Comparison of ENCODE assay signal across 24 mouse cellular contexts in the genomic region with DNA sequence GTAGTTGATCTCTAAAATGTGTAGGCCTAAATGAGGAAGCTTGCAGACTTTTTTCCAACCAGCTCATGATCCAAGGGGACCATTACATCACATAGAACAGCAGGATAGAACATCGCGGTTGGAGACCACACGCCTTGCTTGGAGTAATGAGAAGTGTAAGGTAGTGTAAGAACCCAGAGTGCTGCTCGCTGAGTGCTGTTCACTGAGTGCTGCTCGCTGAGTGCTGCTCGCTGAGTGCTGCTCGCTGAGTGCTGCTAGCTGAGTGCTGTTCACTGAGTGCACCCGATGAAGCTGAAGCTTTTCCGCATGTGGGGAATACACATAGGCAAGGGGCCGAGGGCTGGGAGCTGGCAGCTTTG. TPM values are rescaled to one million over a fixed set of nuclear protein-coding genes. Genes with fewer than 3 reads are reported as not detected.
DNase-seq lines count a peak whose midpoint lies in the region; ATAC-seq and TF ChIP-seq lines count a peak whose summit lies in the region.
"Had no signal": no experiment of that assay in that cellular context is flagged by ENCODE, and none has a peak within 500 bp of the region (broad histone marks: within the 10 kb centered on the region; RNA-seq: fewer than 3 reads in every experiment).

No protein-coding gene starts in this region.

- H3K4me1 ChIP-seq in forebrain, embryonic 11.5 days (replicated peaks; ENCODE audit: control insufficient read depth, insufficient read depth, low read length): no peaks in the 10 kb centered on the region
- H3K4me1 ChIP-seq in forebrain, embryonic 10.5 days: no peaks in the 10 kb centered on the region
- H3K4me1 ChIP-seq in neural tube, embryonic 13.5 days (replicated peaks): peaks cover 21% of the 10 kb centered on the region
- H3K4me1 ChIP-seq in kidney, embryonic 14.5 days (ENCODE audit: control insufficient read depth, insufficient read depth, low read length): no peaks in the 10 kb centered on the region
- H3K4me1 ChIP-seq: heart, embryonic 12.5 days; intestine, embryonic 15.5 days; liver, embryonic 15.5 days had no signal

- ATAC-seq in forebrain, embryonic 11.5 days (replicated peaks; ENCODE audit: low FRiP score): no peak
- ATAC-seq in neural tube, embryonic 13.5 days (ENCODE audit: low read depth): peak; percentile 72; the same call in 1 of the 2 replicates
- no peak for ATAC-seq in kidney, embryonic 14.5 days (ENCODE audit: low FRiP score, low TSS enrichment)
- ATAC-seq: intestine, embryonic 15.5 days had no signal

- WGBS in forebrain, embryonic 11.5 days: 97% methylated on average over 10 of the region's 10 CpGs
- 94% methylated on average over 10 of the region's 10 CpGs for WGBS in forebrain, embryonic 10.5 days
- 91% methylated on average over 10 of the region's 10 CpGs for WGBS in neural tube, embryonic 13.5 days
- 93% methylated on average over 10 of the region's 10 CpGs for WGBS in kidney, embryonic 14.5 days

- peak; percentile 48 for DNase-seq in forebrain, embryonic 11.5 days (ENCODE audit: low spot score)
- DNase-seq in forebrain, embryonic 10.5 days (ENCODE audit: extremely low spot score, low spot score): no peak
- no peak for DNase-seq in layer of hippocampus, adult 2 months (ENCODE audit: low spot score in 2 of 2)
- no peak for DNase-seq in layer of hippocampus, postnatal 10 days (ENCODE audit: low spot score in 2 of 2)
- DNase-seq in neural tube, embryonic 10.5 days (ENCODE audit: extremely low spot score, low spot score): no peak
- DNase-seq in urinary bladder, postnatal 10 days (ENCODE audit: low spot score): no peak
- DNase-seq: adrenal gland, postnatal 10 days; cerebellum, adult 2 months; cerebellum, postnatal 36 days; gastrocnemius, postnatal 25 days; heart, adult 18-20 months; heart, postnatal 10 days; kidney, adult 8-10 months; kidney, postnatal 14 days; liver; thymus, adult 2 months had no signal

- no peaks in the 10 kb centered on the region for H3K27me3 ChIP-seq in forebrain, embryonic 11.5 days (ENCODE audit: control insufficient read depth, insufficient read depth, low read length)
- no peaks in the 10 kb centered on the region for H3K27me3 ChIP-seq in forebrain, embryonic 10.5 days (ENCODE audit: poor library complexity, severe bottlenecking)
- H3K27me3 ChIP-seq in neural tube, embryonic 13.5 days: no peaks in the 10 kb centered on the region
- H3K27me3 ChIP-seq in kidney, embryonic 14.5 days (ENCODE audit: control insufficient read depth, insufficient read depth, low read length): no peaks in the 10 kb centered on the region
- H3K27me3 ChIP-seq: heart, embryonic 12.5 days; hindbrain, embryonic 15.5 days; intestine, embryonic 15.5 days; liver, embryonic 15.5 days had no signal

- H3K9me3 ChIP-seq in forebrain, embryonic 11.5 days (ENCODE audit: control insufficient read depth, low read length): no peaks in the 10 kb centered on the region
- no peaks in the 10 kb centered on the region for H3K9me3 ChIP-seq in forebrain, embryonic 10.5 days
- H3K9me3 ChIP-seq in neural tube, embryonic 13.5 days: no peaks in the 10 kb centered on the region
- no peaks in the 10 kb centered on the region for H3K9me3 ChIP-seq in kidney, embryonic 14.5 days (ENCODE audit: control insufficient read depth, low read length)
- H3K9me3 ChIP-seq: heart, embryonic 12.5 days; hindbrain, embryonic 15.5 days; intestine, embryonic 15.5 days; liver, embryonic 15.5 days had no signal

- no peak for TF ChIP-seq CTCF in layer of hippocampus, adult 2 months (conservative IDR thresholded peaks at IDR 0.05)

- no peaks in the 10 kb centered on the region for H3K36me3 ChIP-seq in forebrain, embryonic 11.5 days (ENCODE audit: control insufficient read depth, insufficient read depth, low read length)
- H3K36me3 ChIP-seq in forebrain, embryonic 10.5 days (replicated peaks): peaks cover 22% of the 10 kb centered on the region
- H3K36me3 ChIP-seq in neural tube, embryonic 13.5 days: no peaks in the 10 kb centered on the region
- H3K36me3 ChIP-seq in kidney, embryonic 14.5 days (ENCODE audit: control insufficient read depth, insufficient read depth, low read length): no peaks in the 10 kb centered on the region; the same call in 1 of the 2 replicates
- H3K36me3 ChIP-seq: hindbrain, embryonic 15.5 days; intestine, embryonic 15.5 days; liver, embryonic 15.5 days had no signal

- no peak overlapping the region for H3K4me2 ChIP-seq in forebrain, embryonic 11.5 days (ENCODE audit: low read depth, low read length, severe bottlenecking)
- H3K4me2 ChIP-seq in neural tube, embryonic 13.5 days: no peak overlapping the region
- H3K4me2 ChIP-seq in kidney, embryonic 14.5 days (replicated peaks; ENCODE audit: low read depth, low read length): no peak overlapping the region
- H3K4me2 ChIP-seq: heart, embryonic 12.5 days; hindbrain, embryonic 15.5 days; intestine, embryonic 15.5 days; liver, embryonic 15.5 days had no signal

- no peak overlapping the region for H3K27ac ChIP-seq in forebrain, embryonic 11.5 days (ENCODE audit: low read depth, low read length)
- no peak overlapping the region for H3K27ac ChIP-seq in forebrain, embryonic 10.5 days
- H3K27ac ChIP-seq in layer of hippocampus, adult 2 months: peak overlapping the region; percentile 55; the same call in 1 of the 2 replicates
- H3K27ac ChIP-seq in neural tube, embryonic 13.5 days (replicated peaks): peak overlapping the region; percentile 55
- H3K27ac ChIP-seq in kidney, embryonic 14.5 days (ENCODE audit: low read depth, low read length): no peak overlapping the region
- H3K27ac ChIP-seq: hindbrain, embryonic 15.5 days; intestine, embryonic 15.5 days; liver, embryonic 15.5 days; macrophage; stomach, postnatal 0 days had no signal

- H3K9ac ChIP-seq in forebrain, embryonic 11.5 days (ENCODE audit: low read length): no peak overlapping the region
- no peak overlapping the region for H3K9ac ChIP-seq in neural tube, embryonic 13.5 days
- no peak overlapping the region for H3K9ac ChIP-seq in kidney, embryonic 14.5 days (ENCODE audit: low read depth, low read length)
- H3K9ac ChIP-seq: heart, embryonic 12.5 days; hindbrain, embryonic 15.5 days; intestine, embryonic 15.5 days; liver, embryonic 15.5 days had no signal

- no peak overlapping the region for H3K4me3 ChIP-seq in forebrain, embryonic 11.5 days (ENCODE audit: low read depth, low read length)
- no peak overlapping the region for H3K4me3 ChIP-seq in forebrain, embryonic 10.5 days
- no peak overlapping the region for H3K4me3 ChIP-seq in layer of hippocampus, adult 2 months
- H3K4me3 ChIP-seq in neural tube, embryonic 13.5 days: no peak overlapping the region
- no peak overlapping the region for H3K4me3 ChIP-seq in kidney, embryonic 14.5 days (ENCODE audit: low read length)
- H3K4me3 ChIP-seq: heart, embryonic 12.5 days; hindbrain, embryonic 15.5 days; intestine, embryonic 15.5 days; liver, embryonic 15.5 days had no signal

RNA-seq across cellular contexts. Expression of a gene that starts 48.3 kb away (rescaled TPM):
- polyA plus RNA-seq in forebrain, embryonic 11.5 days (2014; fragmentation: Nextera tagmentation; extraction: Ambion mirVana): 21.6 and 24.0 TPM in 2 replicates
- 20.2 and 23.5 TPM in 2 replicates for polyA plus RNA-seq in forebrain, embryonic 10.5 days (2016; fragmentation: Nextera tagmentation; extraction: Ambion mirVana)
- 10 to 100 TPM; 40.4 to 40.5 TPM for total RNA-seq in layer of hippocampus, adult 2 months (2021)
- 10 to 100 TPM; 93.7 to 94.8 TPM for total RNA-seq in layer of hippocampus, postnatal 10 days (2021)
- 11.3 and 16.4 TPM in 2 replicates for polyA plus RNA-seq in neural tube, embryonic 13.5 days (2015; fragmentation: Nextera tagmentation; extraction: Ambion mirVana)
- polyA plus RNA-seq in kidney, embryonic 14.5 days (2014; fragmentation: Nextera tagmentation; extraction: Ambion mirVana): 23.0 and 56.8 TPM in 2 replicates
- polyA plus RNA-seq: macrophage had no signal

Comparison
In these comparisons a context has a peak if more than half of its experiments do, and no peak if none do; other contexts are left out.
1. H3K27ac ChIP-seq: peak in layer of hippocampus, adult 2 months (single experiment) and neural tube, embryonic 13.5 days (single experiment); none in forebrain, embryonic 11.5 days (single experiment), forebrain, embryonic 10.5 days (single experiment) and kidney, embryonic 14.5 days (single experiment).